Mouse (Mus musculus): ENCODE data around the gene Scn2b. TPM values are rescaled to one million over a fixed set of nuclear protein-coding genes. Genes with fewer than 3 reads are reported as not detected.

The Scn2b gene
- 10 to 100 TPM; 75.1 to 79.0 TPM for total RNA-seq (2021)
- long read RNA-seq, partial matches to known transcripts, result 0 of 6 reads
- long read RNA-seq, other reads (novel, unspliced or antisense), result 6 of 6 reads

DNA sequence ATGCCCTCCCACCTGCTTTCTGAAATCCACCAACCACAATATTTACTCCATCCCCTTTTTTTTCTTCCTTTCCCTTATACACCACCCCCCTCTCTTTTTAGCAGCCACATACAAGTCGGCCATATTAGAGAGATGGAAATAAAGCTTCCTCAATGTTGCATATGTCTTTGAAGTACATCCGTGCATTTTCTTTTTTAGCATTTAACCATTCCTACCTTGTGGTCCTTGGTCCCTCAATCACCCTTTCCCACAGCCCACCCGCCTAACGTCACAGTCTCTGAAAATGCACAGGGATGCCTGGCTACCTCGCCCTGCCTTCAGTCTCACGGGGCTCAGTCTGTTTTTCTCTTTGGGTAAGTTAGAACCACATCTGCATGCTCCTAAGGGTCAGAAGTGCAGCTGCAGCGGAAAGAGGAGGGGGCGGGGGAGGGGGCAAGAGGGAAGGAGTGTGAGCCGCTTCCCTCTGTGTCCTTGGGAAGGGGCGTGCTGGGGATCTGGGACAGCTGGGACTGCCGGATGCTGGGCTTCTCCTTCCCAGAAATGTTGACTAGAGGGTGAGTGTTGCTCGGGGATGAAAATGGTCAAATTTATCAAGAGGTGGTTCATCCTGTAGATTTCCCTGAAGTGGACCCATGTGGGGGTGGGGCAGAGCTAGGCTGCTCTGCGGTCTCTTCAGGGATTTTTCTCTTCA is at the start of gene Scn2b:
Gene Scn2b, plus strand, starts transcription at position 42 of the 691 bp plus-strand sequence.
- DNase-seq (ENCODE audit: low spot score in 2 of 2), result peak in 1 of 2 experiments; percentile 45

DNA sequence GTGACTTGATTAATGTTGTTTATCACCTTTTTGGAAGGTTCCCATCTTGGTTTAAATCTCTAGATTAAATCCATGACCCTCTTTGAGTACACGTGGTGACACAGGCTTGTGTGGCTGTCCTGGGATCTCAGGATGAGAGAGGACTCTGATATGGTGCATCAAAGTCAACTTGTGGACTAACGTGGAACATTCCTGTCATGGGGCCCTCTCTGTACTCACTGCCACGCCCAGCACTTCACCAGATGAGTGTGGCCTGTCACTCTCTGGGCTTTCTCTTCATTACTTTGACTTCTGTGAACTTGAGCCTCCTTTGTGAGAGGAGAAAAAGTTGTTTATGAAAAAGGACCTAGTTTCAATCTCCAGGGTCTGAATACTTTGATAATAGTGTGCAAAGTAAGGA is 45.8 kb upstream of the Scn2b start:
- no peak for DNase-seq (ENCODE audit: low spot score in 2 of 2)

DNA sequence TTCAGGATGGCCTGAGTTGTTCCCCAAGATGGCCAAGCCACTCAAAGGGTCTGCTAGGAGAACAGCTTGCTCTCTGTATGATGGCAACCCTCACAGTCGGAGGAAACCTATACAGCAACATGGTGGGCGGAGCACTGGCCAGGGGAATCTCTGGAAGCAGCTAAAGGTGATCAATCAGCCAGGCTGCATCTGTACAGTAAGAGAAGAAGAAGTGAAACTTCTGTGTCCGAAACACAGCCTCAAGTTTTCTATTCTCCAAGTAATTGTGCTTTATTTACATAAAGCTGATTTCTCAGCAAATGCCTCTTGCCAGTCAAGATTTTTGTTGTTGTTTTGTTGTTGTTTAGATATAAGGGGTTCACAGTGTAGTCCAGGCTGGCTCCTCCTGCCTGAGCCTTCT is 39.7 kb upstream of the Scn2b start:
- DNase-seq (ENCODE audit: low spot score in 2 of 2), result no peak

DNA sequence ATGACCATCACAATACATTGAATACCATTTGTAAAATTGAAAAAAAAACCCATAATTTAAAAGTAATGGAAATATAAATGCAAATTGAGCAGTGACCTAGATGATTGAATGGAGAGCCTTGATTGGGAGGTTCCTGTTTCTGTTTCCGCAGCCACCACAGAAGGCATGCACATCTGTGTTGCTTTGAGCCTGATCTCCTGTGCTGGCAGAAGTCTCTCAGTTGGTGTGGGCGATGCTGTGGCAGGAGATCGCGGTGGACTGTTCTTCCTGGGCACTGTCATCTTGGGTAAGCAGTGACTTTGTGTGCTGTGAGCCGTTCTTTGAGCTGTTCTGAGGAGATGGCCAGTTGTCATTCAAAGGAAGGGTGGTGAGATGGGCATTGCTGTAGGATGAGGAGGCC is 38.6 kb upstream of the Scn2b start, which contains the start of gene Jaml:
Gene Jaml, plus strand, starts transcription at position 173 of the 400 bp plus-strand sequence.
- no peak for DNase-seq (ENCODE audit: low spot score in 2 of 2)

DNA sequence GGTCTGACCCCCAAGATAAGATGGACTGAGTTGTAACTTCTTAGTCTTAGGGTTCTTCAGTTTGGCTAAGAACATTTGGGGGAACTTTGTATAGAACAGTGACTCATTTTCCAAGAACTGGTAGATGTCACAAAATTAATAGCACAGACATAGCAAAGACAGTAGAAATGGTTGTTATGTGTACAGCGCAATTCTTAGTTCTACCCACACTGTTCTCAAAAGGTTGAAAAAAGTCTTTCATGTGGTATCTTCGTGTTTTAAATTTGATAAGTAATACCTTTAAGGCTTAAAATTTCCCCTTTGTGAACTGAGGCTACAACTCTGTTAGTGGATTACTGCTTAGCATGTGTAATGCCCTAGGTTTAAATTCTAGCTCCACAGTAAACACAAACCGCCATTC is 34.5 kb upstream of the Scn2b start:
- no peak for DNase-seq (ENCODE audit: low spot score in 2 of 2)

DNA sequence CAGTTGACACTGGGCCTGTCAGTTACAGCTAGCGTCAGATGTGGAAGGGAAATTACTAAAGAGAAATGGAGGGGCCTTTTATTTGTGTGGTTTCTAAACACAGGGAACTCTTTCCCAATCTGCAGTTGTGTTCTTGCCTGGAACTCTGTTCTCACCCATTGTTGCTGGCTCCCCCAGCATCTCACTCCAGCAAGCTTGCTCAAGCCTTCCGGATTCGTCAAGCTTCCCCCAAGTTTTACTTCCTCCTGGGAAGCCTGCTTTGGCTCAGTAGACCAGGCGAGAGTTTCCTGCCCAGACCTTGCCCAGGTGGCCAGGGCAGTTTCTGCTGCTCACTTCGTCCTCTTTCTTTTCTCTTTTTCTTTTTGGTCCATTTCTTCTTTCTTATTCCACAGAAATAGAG is 33.0 kb upstream of the Scn2b start:
- no peak for DNase-seq (ENCODE audit: low spot score in 2 of 2)

DNA sequence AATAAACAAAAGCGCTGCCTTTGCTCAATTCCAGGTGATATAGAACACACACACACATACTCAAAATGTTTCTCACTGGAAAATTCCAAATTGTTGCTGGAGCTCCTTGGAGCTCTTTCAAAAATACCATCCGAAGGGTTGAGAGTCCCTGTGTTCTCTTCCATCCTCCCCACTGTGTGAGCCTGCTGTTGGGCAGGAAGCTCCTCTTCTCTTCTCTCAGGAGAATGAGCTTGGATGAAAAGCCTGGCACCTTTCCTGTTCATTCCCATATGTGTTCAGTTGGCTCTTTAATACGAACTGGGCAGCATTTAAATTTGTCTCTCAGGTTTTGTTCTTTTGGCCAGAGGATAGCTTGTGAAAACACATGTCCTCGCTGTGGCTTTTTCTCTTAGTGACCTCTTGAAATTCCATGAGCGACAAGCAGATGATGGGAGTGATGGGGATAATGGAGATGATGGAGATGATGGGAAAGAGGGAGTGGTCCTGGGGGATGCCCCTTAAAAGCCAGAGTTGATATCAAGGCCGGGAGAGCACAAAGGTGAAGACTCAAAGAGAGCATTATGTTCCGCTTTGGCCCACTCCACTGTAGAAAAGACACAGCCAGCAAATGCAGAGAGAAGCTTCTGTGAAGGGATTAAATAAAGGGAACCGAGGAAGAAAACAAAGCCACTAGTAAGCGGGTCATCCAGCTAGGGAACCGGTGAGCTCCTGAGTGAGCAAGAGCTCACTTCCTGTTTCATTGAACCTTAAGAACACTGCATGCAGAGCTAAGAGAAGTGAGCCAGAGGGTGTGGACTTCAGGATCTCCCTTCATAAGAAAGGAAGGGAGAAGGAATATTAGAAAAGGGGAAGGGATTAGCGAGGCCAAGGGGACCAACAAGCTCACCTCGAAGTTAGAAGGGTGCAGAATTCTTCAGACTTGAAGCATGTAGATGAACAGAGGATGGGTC is 31.6 kb upstream of the Scn2b start:
- no peak for DNase-seq (ENCODE audit: low spot score in 2 of 2)

DNA sequence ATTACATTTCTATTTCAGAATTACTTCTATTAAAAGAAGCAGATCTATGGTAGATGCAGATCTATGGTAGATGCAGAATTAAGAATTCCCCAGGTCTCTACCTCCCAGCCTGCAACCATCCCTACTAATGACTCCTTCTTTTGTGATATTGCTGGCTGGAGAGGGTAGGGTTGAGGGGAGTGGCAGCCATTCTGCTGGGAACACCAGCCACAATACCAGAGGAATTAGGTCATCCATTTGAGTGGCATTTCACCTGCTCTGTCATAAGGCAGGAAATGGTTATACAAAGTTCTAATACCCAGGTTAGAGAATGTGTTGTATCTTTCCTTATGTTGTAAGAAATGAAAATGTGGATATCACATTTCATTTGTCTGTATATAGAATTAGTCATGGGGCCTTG is 29.5 kb upstream of the Scn2b start:
- no peak for DNase-seq (ENCODE audit: low spot score in 2 of 2)

DNA sequence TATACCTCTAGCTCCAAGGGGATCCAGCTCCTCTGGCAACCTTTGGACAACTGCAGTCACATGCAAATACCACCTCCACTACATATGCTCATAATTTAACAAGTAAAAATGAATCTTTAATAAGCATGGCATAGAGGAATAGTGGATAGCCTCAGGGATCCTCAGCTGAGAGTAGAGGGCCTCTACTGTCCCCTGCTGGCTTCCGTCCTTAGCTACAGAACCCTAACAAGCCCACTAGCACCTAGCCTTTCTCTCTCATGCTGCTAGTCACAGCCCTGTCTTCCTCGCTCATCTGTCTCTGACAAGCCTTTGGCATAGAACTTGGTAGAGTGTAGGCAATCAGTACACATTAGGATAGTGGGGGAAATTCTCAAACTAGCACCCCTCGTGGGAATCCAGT is 26.8 kb upstream of the Scn2b start:
- DNase-seq (ENCODE audit: low spot score in 2 of 2), result no peak

DNA sequence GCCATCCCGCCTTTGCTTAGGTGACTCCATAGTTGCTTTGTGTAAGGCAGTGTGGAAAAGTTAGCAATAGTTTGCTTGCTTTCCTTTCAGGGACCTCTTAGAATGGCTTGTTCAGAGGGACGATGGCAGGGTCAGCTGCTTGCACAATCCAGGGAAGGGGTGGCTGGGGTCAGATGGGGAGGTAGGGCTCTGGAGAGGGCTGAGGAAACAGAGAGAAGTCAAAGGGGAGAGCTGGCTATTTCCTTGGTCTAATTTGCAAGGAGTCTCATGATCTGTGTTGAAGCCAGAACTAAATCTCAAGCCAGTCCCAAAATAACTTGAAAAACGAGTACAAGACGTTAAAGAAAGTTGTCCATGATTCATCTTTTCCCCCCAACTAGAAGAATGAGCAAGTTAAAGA is 24.9 kb upstream of the Scn2b start:
- DNase-seq (ENCODE audit: low spot score in 2 of 2), result no peak

DNA sequence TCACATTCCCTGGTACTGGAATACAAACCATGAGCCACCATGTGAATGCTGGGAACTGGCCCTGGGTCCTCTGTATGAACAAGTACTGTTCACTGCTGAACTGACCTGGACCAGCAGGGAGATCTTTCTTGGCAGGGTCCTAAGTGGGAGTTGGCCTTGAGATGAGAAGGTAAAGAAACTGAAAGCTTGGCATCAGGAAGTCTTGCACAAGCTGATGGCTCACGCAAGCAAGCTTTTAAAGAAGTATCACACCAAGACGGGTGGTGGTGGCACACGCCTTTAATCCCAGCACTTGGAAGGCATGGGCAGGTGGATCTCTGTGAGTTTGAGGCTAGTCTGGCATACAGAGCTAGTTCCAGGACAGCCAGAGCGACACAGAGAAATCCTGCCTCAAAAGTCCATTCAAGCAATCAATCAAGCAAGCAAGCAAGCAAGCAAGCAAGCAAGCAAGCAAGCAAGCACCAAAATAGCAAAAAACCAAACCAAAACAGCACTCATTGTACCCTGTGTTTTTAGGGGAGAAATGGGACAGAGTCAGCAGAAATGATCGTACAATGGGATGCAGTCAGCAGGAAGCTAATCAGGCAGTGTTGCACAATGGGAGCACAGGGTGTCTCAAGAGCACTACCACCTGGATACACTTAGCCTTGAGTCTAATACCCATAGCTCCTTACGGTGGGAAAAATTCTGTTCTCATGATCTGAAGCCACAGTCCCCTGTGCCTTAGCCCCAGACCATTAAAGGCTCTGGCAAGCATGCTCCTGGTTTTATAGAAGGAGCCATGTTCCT is 22.2 kb upstream of the Scn2b start:
- no peak for DNase-seq (ENCODE audit: low spot score in 2 of 2)

DNA sequence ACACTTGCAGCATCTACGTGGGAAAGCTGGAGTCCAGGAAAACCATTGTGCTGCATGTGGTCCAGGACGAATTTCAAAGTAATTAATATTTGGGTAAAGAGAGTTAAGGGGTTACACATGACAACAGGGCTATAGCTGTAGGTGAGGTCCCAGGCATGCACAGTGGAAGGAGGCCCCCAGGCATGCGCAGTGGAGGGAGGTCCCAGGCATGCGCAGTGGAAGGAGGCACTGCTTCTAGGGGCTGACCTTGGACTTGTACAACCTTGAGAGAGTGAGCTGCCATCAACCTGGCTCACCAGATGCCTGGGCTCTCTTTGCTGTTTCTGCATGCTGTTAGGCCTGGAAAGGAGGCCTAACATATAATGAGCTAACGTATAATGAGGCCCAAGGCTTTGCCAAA is 19.7 kb upstream of the Scn2b start:
- DNase-seq (ENCODE audit: low spot score in 2 of 2), result no peak

DNA sequence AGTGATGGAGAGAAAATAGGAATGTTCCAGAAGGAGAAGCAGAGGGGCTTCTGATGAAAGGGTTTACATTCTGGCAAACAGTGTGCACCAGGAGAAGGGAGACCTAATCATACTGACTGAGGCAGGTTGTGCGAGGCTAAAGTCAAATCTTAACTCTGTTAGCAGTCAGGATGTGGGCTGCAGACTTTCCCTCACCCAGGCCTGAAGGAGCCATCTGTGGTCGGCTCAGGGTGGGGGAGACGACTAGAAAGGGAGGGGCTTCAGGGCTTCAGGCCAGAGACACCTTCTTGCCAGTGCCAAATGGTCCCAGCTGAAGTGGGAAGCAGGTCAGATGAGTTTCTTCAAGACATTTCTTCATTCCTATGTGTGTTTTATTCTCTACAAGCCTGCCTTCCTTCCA is 19.2 kb upstream of the Scn2b start:
- DNase-seq (ENCODE audit: low spot score in 2 of 2), result no peak

DNA sequence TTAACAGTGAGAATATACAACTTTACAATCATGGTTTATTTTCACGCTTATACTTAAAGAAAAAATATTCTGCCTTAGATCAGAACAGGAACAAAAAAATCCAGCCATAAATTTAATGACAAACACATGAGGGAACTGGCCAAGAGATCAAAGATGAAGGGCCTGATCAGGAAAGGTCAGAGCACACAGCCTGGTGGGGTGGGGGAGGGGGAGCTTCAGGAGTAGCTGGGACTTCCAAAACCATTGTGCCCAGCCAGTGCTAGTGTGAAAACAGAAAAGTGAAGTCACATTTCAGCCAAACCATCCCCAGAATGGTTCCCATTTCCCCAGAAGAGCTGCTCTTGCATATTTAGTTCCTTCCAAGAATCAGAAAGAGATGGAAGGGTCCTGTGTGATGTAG is 15.1 kb upstream of the Scn2b start:
- no peak for DNase-seq (ENCODE audit: low spot score in 2 of 2)

DNA sequence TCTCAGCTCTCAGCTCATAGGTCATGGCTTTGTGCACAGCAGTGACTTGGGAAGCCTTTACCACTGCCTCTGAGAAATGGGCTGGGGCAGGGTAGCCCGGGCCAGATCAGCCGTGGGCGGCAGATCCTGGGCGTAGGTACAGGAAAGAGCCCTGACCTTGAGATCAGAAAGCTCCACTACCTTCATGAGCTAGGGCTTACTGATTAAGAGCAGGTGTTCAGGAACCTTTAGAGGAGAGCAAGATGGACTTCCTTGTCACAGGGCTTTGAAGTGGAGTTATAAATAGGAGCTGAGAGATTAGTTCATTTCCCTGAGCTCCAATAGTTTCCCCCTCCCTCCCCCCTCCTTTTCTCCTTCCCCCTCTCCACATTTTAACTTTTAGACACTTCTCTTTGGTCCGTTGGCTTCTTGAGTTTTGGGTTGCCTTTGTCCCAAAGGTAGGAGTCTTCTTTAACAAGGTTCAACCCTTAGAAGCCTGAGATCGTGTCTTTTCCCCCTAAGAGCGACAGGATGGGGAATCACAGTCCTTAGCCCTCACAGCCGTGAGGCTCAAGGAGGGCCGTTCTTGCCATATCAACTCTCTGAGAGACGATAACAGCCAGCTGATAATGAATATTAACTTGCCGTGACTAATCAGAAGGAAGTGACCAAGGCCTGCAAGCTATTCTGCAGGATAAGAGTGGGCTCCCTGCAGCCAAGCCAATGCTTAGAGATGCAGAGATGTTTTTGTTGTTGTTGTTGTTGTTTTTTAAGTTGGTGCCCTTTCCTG is 14.2 kb upstream of the Scn2b start:
- DNase-seq (ENCODE audit: low spot score in 2 of 2), result no peak

DNA sequence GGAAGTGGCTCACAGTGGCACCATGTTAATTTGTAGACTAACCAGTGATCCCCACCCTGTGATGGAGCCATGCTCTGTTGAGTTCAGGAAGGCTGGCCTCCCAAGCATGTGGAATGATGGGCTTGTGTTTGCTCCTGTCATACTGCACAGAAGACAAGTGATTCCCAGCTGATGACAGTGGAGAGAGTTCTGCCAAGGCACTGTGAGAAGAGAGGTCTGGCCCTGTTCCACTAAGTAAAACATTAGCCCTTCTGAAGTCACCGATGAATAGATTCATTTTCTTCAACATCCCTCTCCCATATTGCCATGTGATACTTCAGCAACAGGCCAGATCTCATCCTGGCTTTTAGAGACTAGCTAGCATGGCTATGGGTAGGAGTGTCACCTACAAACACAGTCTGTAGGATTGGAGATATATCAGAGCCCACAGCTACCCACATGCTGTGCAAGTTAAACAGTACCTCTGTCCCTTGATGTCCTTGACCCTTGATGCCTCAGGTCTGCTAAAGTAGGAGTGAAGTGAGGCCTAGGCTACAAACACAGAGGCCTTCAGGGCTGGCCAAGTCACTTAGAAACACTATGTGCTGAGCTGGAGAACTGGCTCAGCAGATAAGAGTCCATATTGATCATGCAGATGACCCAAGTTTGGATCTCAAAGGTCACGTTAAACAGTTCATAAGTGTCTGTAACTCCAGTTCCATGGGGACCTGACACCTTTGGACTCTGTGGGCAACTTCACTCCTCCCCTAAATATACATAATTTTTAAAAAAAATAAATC is 11.8 kb upstream of the Scn2b start:
- no peak for DNase-seq (ENCODE audit: low spot score in 2 of 2)

DNA sequence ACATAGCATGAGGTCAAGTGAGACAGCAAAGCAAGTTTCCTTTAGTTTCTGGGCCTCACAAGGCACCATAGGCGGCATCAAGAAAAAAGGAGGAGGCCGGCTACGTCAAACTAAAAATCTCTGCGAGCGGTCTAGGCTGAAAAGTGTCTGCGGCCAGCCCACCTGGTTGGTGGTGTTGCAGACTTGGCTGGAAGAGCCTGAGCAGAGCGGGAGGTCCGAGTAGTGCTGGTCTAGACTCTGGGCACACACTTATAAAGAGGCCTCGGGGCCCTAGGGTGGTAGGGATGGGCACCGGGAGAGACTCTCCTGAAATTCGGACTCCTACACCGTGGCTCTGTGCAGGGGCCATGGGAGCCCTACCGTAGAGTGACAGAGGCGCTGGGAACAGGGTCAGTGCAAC is 1.9 kb upstream of the Scn2b start:
- peak in 1 of 2 experiments; percentile 70 for DNase-seq (ENCODE audit: low spot score in 2 of 2)

DNA sequence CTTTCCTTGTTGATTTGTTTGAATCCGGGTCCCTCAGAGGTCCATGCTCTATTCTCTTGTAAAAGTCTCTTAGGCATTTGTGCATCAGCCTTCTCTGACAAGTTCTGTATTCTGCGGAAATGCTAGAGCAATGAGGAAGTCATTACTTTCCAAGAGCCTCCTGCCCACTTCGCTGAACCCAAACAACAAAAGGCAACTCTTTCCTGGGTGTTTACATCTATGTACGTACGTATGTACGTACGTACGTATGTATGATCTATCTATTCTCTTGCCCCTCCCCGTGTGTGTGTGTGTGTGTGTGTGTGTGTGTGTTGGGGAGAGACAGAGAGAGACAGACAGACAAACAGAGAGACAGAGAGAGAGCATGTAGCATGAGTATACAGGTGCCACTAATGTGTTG is 763 bp upstream of the Scn2b start:
- DNase-seq (ENCODE audit: low spot score in 2 of 2), result no peak

DNA sequence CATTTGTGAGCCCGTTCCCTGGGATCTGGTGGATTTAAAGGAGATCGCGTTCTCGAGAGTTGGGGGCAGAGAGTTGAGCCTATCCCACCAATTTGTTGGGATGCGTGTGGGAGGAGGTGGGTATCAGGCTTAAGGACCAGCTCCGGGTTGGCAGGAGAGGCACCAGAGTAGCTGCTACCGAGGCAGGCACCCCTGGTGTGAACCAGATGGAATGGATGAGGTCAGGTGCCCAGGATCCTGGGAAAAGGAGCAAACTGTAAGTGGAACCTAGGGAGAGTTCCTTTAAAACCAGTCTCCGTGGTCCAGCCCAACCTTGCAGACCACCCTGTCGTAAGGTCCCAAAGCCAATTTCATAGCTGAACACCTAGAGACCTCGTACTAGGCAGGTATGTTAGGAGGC is 970 bp downstream of the Scn2b start:
- DNase-seq (ENCODE audit: low spot score in 2 of 2), result no peak

All from layer of hippocampus, postnatal 10 days (tissue).